Mouse (Mus musculus): ENCODE measurements around the gene Hist2h2be.
A peak's percentile ranks its signal among the peaks of the same experiment; 100 is the strongest.

The Hist2h2be gene

GRCm38 (mm10) chr3:96262979-96263550 lies 42.1 kb downstream of the Hist2h2be start, which contains the start of gene Hist2h4:
Gene Hist2h4 (minus strand): TSS chr3:96263311.
- DNase-seq: peak; percentile 94

- DNase-seq: peak; percentile 54
Measured at GRCm38 (mm10) chr3:96263558-96264403, 42.9 kb downstream of the Hist2h2be start.

- DNase-seq: no peak
Measured at GRCm38 (mm10) chr3:96264404-96264949, 43.6 kb downstream of the Hist2h2be start.

GRCm38 (mm10) chr3:96266132-96266710 lies 45.3 kb downstream of the Hist2h2be start:
- DNase-seq: peak; percentile 50

GRCm38 (mm10) chr3:96267541-96267940 lies 46.6 kb downstream of the Hist2h2be start:
- DNase-seq: no peak

GRCm38 (mm10) chr3:96268051-96268775 lies 47.3 kb downstream of the Hist2h2be start, which contains the start of gene Hist2h3b:
Gene Hist2h3b (plus strand): TSS chr3:96268654.
- DNase-seq: peak; percentile 87

- peak; percentile 36 for DNase-seq
Measured at GRCm38 (mm10) chr3:96268776-96269378, 48.0 kb downstream of the Hist2h2be start.

GRCm38 (mm10) chr3:96269511-96270474 lies 48.9 kb downstream of the Hist2h2be start, which contains the start of gene Hist2h2bb:
Gene Hist2h2bb (plus strand): TSS chr3:96269752.
- peak; percentile 94 for DNase-seq
